Mouse (Mus musculus): ENCODE measurements around the gene Kcnn3. TPM values are rescaled to one million over a fixed set of nuclear protein-coding genes. Genes with fewer than 3 reads are reported as not detected.

The Kcnn3 gene
- total RNA-seq, 2 experiments from 2014 or later = 2.7 to 3.8 TPM

DNA sequence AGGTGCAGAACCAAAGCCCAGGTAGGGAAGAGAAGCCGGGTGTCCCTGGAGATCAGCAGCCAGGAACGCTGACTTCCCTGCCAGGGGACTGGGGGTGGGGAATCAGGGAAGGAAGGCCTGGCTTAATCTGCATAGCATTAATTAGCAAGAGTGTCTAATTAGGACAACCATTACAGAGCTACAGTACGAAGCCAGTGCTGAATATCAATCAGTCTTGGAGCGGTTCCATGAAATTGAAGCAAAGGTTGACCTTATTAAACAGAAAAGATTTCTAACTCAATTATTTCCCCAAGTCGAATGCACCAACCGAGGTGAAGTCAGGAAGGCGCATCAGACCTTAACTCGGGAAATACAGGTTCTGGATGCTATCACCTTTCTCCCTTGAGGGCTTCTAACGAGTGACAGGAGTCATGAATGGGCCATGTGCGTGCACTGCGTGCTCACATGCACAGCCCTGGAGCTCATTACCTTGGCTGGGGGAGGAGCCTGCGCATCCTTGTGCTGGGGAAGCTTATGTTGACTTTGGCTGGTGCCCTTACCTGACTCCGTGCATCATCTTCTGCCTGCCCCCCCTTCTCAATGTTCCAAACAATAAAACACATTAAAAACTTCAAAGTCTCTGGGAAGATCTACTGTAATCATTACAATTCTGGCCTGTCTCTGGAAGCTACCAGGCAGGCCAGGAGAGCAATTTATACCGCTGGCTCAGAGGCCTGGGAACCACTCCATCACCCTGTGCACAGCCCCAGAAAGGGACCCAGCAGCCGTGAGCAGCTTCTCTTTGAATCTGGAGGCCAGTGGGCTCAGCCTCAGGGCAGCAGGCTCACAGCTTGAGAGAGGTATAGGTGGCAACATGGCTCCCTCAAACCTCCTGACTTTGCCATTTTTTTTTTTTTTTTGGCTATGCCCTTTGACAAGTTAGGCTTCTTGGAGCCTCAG, 39.3 kb downstream of the Kcnn3 start:
- no peak for DNase-seq (ENCODE audit: low spot score in 2 of 2)

DNA sequence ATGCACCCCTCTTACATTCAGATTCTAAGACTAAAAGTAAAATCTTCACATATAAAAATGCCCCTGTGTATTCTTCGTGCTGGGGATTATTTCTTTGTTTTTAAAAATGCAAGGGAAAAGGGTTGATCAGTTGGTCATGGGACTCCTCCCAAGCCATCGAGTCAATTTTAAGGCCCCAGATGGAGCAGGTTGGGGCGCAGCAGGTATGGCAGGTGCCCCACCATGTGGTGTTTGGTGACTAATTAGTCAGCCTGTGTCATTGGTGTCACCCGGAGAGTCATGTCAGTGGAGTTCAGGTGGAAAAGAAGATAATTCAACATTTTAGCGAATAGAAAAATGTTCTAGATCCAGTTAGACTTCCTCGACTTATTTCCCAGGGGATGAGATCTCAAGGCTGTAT, 41.4 kb downstream of the Kcnn3 start:
- no peak for DNase-seq (ENCODE audit: low spot score in 2 of 2)

DNA sequence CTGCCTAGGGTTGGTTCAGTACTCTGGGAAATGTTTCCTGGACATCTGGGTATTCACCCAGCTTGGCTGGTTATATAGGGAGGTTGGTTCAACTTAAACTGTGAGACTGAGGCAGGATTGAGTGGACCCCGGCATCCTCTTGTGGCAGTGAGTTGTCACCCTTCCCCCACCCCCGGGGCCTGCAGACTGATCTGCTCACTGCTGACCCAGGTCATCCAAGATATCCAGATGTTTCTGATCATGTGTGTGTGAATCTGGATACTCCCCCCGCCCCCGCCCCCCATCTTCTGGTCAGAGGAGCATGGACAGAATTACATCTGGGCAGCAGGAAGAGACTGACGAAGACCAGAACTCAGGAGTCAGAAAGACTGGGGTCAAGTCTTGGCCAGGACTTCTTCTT, 45.4 kb downstream of the Kcnn3 start:
- DNase-seq (ENCODE audit: low spot score in 2 of 2) = no peak

DNA sequence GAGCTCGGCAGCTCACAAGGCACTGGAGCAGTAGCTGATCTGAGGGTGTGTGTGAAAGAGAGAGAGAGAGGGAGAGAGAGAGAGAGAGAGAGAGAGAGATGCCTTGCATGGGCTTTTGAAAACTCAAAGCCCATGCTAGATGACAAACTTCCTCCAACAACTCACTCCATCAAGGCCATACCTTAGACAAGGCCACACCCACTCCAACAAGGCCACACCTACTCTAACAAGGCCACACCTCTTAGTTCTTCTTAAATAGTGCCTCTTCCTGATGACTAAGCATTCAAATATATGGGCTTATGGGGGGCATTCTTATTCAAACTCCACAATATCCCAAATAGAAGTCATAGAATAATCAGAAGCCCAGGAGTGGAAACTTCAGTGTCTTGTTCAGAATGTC, 49.1 kb downstream of the Kcnn3 start:
- no peak for DNase-seq (ENCODE audit: low spot score in 2 of 2)

DNA sequence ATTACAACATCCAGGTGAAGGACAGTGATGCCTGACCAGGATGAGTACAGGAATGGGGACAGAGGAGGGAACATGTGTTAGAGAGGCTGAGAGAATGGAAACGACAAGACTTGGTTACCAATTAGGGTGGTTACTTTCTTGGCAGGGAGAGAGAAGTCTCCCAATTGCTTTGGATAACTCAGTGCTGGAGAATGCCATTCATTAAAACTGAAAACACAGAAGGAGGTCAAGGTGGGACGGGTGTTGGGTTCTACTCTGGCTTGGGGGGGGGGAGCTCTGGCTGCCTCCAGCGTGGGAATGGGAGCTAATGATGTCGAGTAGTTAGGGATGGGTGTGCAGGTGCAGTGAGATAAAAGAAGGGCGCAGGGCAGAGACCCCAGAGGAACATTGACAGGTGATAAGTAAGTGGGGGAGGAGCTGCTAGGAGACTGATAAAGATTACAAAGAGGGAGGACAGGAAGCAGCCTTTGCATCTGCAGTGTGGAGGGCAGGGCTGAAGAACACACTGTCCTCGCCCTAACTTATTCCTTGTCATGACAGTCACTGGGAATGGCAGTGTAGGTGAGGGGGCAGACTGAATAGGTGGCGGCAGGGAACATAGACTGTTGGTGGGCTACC, 49.9 kb downstream of the Kcnn3 start:
- DNase-seq (ENCODE audit: low spot score in 2 of 2) = no peak

DNA sequence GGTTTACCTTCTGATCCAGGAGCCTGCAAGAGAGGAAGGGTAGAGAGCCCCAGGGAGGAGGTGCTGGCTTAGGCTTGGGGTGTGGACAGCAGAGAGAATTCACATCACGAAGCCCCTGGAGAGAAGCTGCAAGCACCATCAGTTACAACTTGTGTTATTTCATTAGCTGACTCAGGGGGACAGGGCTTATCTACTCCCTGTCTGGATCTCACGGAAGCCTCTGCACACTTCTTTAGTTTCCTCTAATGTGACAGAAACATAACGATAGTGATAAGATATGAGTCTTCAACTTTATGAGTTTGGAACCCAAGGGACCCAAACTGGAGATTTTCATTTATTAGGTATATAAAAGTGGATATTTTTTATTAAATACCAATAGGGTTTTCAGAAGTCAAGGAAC, 50.4 kb downstream of the Kcnn3 start:
- DNase-seq (ENCODE audit: low spot score in 2 of 2) = no peak

DNA sequence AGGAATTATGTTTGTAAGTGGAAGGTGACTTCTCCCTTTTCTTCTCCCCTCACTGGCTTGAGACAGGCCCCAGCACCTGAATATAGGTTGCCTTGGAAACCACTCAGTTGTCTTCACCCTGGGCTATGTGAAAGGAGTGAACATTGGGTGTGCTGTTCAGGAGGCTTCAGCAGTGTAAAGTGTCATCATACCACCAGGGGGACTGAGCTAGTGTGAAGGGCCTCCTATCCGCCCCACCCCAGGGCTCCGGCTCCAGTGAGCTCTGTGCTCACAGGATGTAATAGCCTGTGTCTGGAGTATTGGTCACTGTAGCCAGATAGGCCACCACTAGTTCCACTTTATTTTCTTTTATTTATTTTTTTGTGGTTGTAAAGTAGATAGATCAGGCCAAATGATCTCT, 54.3 kb downstream of the Kcnn3 start:
- no peak for DNase-seq (ENCODE audit: low spot score in 2 of 2)

DNA sequence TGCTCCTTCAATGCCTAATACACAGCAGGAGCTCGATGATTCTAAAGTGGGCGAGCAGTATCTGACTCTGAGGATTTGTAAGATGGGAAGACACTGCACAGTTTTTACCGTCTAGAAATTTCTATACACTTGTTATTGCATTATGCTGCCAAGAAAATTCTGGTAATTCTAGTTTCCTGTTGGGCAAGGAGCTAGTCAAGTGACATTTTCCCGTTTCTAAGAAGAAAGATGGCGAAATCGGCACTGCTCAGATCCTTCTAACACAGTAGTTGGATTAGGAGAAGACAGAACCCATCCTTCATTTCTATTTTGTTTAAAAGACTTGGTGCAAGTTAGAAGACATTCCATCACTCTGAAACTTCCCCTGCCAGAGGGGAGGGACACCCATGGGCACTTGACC, 56.4 kb downstream of the Kcnn3 start:
- DNase-seq (ENCODE audit: low spot score in 2 of 2) = no peak

DNA sequence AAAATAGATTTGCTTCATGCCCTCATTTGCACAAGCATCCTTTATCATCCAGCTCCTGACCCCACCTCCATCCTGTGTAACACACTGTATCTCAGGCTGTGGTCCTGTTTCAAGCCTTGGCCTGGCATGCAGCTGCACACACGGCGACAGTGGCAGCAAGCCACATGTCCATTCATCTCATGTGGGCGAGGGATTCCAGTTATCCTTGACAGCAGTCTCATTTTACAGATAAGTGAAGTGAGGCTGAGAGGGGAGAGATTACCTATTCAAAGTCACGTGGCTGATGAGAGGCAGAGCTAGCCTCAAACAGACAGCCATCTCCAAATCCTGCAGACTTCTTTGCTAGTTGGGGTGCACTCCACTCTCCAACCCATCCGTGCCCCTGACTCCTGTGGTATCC, 57.2 kb downstream of the Kcnn3 start:
- DNase-seq (ENCODE audit: low spot score in 2 of 2) = no peak

DNA sequence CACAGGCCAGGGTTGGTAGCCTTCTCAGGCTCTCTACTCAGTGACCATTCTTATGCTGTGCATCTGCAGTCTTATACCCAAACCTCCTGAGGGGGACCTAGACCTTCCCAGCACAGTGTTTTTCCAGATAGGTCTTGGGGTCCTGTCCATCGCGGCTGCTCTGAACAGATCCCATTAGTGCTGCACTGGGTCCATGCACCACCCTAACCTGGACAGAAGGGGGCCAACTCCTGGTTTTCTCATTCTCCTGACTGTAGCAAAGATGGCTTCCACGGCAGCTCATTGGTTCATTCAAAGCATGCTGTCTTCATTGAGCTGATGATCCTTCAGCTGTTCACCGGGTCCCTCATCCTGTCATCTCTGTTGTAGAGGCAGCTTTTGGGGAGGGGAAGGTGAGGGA, 58.1 kb downstream of the Kcnn3 start:
- DNase-seq (ENCODE audit: low spot score in 2 of 2) = no peak

DNA sequence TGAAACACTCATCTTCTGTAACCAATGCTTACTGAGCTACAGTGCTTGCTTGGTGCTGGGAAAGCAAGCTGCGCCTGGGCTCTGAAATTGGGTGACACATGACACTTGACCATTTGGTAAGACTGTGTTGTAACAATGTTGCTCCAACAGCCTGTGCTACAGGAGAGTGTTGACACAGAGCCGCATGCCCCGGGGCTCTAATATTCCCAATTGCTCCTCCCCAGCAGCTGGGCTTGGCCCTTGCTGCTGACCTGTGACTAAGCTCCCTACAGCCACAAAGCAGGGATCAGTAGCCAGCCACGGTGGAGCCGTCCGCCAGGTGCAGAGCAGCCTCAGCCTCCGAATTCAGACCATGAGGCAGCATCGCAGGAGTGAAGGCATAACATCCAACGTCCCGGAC, 58.8 kb downstream of the Kcnn3 start:
- no peak for DNase-seq (ENCODE audit: low spot score in 2 of 2)

DNA sequence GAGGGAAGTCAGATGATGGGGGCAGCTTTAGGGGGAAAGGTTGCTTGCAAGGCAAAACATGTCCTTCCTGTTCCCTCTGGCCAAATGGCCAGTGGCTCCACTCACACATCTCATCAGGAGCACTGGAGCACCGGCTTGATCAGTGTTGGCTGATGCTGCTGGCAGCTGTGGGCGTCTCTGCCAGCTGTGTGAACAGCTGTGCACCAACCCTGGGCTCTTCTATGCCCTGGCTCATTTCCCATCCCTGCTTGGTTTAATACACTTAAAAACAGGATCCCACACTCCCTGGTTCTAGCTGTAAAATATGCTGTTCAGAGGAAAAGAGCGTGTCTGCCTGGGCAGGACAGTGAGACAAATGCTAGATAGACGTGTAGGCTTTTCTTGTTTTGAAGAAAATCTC, 64.3 kb downstream of the Kcnn3 start:
- DNase-seq (ENCODE audit: low spot score in 2 of 2) = no peak

DNA sequence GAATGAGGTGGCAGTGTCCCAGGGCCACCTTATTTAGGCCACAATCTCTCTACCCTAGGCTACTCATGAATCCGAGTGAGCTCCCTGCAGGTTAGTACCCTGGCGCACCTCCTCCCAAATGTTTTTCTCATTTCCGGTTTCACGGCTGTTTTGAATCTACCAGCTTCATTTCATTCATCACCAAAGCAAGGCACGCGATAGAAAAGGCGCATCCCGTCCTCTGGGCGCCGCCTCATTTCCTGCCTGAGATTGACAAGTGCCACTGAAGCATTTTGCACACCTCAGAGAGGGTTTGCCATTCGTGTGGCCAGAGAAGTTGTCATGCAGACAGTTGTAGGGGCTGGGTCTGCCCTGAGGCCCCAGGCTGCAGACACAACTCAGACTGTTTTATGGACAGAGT, 68.5 kb downstream of the Kcnn3 start:
- DNase-seq (ENCODE audit: low spot score in 2 of 2) = no peak

DNA sequence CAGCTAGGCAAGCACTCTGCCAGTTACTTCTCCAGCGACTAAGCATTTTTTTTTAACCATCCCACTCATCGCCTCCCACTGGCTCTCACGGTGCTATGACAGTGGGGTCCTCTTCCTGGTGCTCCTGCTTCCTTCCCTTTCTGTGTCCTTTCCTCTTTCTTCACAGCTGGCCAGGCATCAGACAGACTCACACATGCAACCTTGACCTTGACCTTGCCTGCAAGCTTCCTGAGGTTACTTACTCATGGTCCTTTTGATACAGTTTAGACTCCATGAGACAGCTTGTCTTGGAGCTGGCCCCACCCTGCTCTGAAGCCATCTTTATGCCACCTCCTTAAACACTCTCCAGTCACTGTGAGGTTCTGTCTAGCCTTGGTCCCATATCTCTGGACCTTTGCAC, 69.4 kb downstream of the Kcnn3 start:
- no peak for DNase-seq (ENCODE audit: low spot score in 2 of 2)

DNA sequence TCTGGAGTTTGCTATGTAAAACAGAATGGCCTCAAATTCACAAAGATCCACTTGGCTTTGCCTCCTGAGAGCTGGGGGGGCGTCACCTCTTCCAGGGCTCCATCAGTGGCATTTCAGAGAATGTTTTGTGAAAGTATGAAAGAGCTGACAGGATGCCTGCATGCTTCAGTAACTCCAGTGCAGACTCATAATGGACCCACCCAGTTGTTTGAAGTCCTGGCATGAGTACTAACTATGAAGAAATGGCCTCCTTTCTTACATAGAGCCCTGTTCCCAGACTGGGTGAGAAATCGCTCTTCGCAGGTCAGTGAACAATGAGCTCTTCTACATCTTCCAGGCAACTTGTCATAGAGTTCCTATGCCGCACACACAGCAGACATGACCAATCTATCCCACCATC, 70.4 kb downstream of the Kcnn3 start:
- no peak for DNase-seq (ENCODE audit: low spot score in 2 of 2)

DNA sequence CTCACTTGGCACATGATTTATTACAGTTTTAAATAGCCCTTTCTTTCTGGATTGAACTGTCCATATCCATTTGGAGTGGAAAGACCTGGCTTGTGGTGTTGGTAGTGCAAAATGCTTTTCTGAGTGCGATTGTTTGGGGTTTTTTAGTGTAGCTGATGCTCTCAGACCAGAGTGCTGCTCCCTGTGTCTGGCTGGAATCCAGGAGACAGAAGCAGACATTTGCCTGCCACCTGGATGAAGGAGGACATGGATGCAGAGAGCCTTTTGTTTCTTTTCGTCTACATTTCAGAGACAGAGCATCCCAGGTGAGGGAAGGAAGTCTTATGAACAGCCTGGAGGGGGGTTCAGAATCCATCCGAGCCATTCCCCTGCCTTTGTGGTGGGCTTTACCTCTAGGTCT, 71.5 kb downstream of the Kcnn3 start:
- no peak for DNase-seq (ENCODE audit: low spot score in 2 of 2)

DNA sequence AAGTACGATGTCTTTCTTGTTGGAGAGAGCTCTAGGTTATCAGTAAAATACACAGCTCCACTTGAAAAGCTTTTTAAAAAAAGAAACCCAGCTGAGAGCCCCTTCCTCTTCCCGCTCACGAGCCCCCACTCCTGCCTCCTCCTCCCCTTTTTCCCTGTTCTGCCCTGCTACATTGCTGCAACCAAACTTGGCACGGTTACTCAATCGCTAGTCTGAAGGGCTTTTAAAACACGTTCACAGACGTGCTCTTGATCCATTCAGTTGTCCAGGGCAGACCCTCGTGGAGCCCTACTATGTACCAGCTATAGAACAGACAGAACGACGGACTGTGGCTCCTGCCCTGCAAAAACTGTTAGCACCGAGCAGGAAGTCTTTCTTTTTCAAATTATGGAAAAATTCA, 72.8 kb downstream of the Kcnn3 start:
- no peak for DNase-seq (ENCODE audit: low spot score in 2 of 2)

DNA sequence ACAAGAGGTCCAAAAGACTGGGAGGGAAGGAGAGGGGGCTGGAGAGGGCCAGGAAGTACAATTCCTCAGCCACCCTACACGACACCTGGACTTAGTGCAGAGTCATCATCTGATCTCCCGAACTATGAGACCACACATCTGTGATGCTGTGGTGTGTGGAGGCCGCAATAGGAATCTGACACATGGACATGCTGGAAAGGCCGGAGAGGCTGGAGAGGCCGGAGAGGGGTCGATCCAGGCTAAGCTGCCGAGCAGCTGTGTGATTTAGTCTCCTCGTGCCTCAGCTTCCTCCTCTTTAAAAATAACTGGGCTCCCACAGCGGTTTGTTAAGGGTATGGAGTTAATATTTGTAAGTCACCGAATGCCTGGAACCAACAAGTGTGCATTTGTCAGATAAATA, 73.6 kb downstream of the Kcnn3 start:
- no peak for DNase-seq (ENCODE audit: low spot score in 2 of 2)

DNA sequence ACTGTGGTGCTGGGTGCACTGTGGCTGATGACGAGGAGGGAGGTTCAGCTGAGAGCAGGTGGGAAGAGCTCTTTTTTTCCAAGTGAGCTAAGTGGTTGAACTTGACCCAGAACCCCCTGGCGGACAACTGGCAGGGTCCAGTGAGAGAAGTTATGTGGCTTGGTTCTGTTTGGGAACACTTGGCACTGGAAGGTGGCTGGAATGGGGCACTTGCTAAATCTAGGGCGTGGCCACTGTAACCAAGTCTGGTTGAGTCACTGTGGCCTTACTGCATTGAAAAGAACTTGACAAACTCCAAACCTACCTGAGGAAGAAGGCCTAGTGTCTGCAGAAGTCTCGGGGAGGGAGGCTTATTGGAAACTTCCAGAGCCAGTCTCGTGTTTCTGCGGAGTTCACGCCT, 78.4 kb downstream of the Kcnn3 start:
- no peak for DNase-seq (ENCODE audit: low spot score in 2 of 2)

DNA sequence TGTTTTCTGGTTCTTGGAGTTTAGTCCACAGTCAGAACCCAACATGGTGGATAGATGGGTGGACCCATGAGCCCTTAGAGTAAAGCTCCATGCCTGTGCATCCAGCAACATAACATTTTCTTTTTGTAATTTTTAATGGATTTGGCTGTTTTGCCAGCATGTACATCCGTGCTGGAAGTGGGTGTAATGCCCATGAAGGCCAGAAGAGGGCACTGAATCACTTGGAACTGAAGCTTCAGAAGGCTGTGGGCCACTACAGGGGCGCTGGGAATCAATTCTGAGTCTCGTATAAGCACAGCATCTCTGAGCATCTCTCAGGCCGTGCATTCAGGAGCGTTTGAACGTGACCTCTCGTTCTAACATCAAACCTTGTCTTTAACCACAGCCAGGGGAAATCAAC, 79.0 kb downstream of the Kcnn3 start:
- DNase-seq (ENCODE audit: low spot score in 2 of 2) = no peak

DNA sequence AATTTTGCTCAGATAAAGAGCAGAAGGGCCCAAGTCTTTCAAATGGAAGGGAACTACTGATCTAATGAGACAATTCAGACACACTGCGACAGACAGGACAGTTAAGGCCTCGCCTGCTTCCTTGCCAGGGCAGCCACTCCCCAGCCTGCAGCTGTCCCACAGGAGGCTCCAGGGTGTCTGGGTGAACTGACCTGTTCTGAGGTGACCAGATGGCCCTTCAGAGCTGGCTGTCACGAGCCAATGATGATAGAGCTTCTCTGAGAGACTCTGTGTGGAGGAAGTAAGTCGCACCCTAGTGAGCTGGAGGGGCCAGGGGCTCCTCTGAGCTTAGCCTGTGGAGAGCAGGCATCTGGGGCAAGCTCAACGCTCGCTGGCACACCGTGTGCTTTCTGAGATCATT, 81.1 kb downstream of the Kcnn3 start:
- no peak for DNase-seq (ENCODE audit: low spot score in 2 of 2)

DNA sequence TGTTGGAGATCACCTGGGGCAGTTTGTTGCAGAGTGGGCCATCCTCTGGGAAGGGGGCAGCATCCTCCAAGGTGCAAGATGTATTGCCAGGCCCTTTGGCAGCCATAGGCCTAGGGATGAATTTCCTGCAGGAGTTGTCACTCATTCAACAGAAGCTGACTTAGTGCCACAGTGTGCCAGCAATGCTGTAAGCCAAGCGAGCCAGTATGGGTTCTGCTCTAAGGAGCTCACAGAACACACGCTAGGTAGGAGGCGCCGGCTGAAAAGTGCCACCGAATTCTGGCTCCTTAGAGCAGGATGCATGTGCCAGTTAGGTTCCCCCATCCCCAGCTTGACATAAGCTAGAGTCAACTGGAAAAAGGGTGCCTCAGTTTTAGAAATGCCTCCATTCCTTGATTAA, 83.3 kb downstream of the Kcnn3 start:
- DNase-seq (ENCODE audit: low spot score in 2 of 2) = no peak

DNA sequence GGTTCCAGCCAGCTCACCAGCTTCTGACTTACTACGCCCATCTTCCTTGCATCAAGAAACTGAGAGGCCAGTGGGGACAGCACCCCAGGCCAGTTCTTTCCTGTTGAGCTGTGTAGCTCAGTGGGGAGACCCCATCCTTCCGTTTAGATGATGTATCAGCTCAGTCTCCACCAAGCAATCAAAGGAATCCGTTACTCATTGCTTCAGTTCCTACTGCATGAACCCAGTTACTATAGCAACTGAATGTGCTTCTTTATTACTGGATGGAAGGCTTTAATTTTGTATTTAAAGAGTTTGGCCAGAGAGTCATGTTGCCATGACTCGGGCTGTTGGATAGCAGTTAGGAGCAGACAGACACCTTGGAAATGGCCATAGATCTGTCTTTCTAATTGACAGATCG, 85.3 kb downstream of the Kcnn3 start:
- no peak for DNase-seq (ENCODE audit: low spot score in 2 of 2)
